Mouse (Mus musculus) MEL (cell line): ENCODE measurements at regions not wholly inside any gene's neighbourhood (a gene's known extent, or its start where the extent isn't known, plus 50 kb on each side); places are given as distances from the start of the nearest gene placed in this dataset.

Experiments
- DNase-seq: peaks from one replicate; pipeline ENCODE4 v3.0.0; 2011; ENCODE audit warnings: low read depth, low spot score
- H3K27ac ChIP-seq: 2 replicates; pipeline ENCODE4 v1.5.1; 2012; ENCODE audit warnings: low read depth, mild to moderate bottlenecking, control low read depth, low read length, moderate library complexity; ENCODE audit not compliant: control insufficient read depth
- H3K27me3 ChIP-seq, 2 experiments: fragments of 150-350 bp in 1 of 2; sonication (generic) in 1 of 2; 2 replicates each; pipeline ENCODE4 v1.6.1; 2012; ENCODE audit warnings: low read length in 2 of 2, mild to moderate bottlenecking in 2 of 2, improper control_type of control experiment in 1 of 2, moderate library complexity in 1 of 2; ENCODE audit not compliant: insufficient read depth in 2 of 2, control insufficient read depth in 1 of 2
- H3K36me3 ChIP-seq, 2 experiments: 2 replicates each; pipeline ENCODE4 v1.6.1; 2012 to 2014; ENCODE audit warnings: low read length in 2 of 2, improper control_type of control experiment in 1 of 2, inconsistent platforms in 1 of 2, mild to moderate bottlenecking in 1 of 2; ENCODE audit not compliant: insufficient read depth in 2 of 2, control insufficient read depth in 1 of 2
- H3K4me1 ChIP-seq, 2 experiments: fragments of 150-350 bp in 1 of 2; sonication (generic) in 1 of 2; 2 replicates each; pipeline ENCODE4 v1.6.1; 2012; ENCODE audit warnings: low read length in 2 of 2, improper control_type of control experiment in 1 of 2, mild to moderate bottlenecking in 1 of 2; ENCODE audit not compliant: insufficient read depth in 2 of 2, control insufficient read depth in 1 of 2
- H3K4me3 ChIP-seq, 2 experiments: fragments of 150-350 bp in 1 of 2; sonication (generic) in 1 of 2; 2 replicates each; pipeline ENCODE4 v1.5.1; 2012; ENCODE audit warnings: low read depth in 2 of 2, low read length in 2 of 2, mild to moderate bottlenecking in 2 of 2, moderate library complexity in 2 of 2, control low read depth in 1 of 2, improper control_type of control experiment in 1 of 2; ENCODE audit not compliant: control insufficient read depth in 1 of 2, insufficient read depth in 1 of 2
- H3K79me2 ChIP-seq: 2 replicates; pipeline ENCODE4 v1.6.1; 2012; ENCODE audit warnings: mild to moderate bottlenecking, low read length, moderate library complexity; ENCODE audit not compliant: control insufficient read depth, poor library complexity, insufficient read depth
- H3K9ac ChIP-seq: 2 replicates; pipeline ENCODE4 v1.6.1; 2012; ENCODE audit warnings: low read depth, mild to moderate bottlenecking, control low read depth, low read length, moderate library complexity; ENCODE audit not compliant: control insufficient read depth, poor library complexity, severe bottlenecking
- H3K9me3 ChIP-seq: fragments of 150-350 bp; sonication (generic); replicated peaks from 2 replicates; pipeline ENCODE4 v1.6.1; 2012; ENCODE audit warnings: mild to moderate bottlenecking, low read length, improper control_type of control experiment, moderate library complexity; ENCODE audit not compliant: insufficient read depth
- CHD1 ChIP-seq: IDR thresholded peaks from 2 replicates; pipeline ENCODE4 v1.6.1; 2012; ENCODE audit warnings: low read depth, mild to moderate bottlenecking, inconsistent platforms, low read length, improper control_type of control experiment
- EP300 ChIP-seq, 2 experiments: IDR thresholded peaks; 2 replicates each; pipeline ENCODE4 v1.6.1; 2011; ENCODE audit warnings: improper control_type of control experiment in 2 of 2, low read length in 2 of 2, low read depth in 1 of 2, mild to moderate bottlenecking in 1 of 2
- ETS1 ChIP-seq: IDR thresholded peaks from 2 replicates; pipeline ENCODE4 v1.6.1; 2012; ENCODE audit warnings: low read depth, mild to moderate bottlenecking, inconsistent platforms, low read length, improper control_type of control experiment, moderate library complexity
- HCFC1 ChIP-seq: IDR thresholded peaks from 2 replicates; pipeline ENCODE4 v1.6.1; 2012; ENCODE audit warnings: low read depth, mild to moderate bottlenecking, inconsistent platforms, low read length, improper control_type of control experiment, moderate library complexity
- JUND ChIP-seq: IDR thresholded peaks from 2 replicates; pipeline ENCODE4 v1.6.1; 2011; ENCODE audit warnings: low read depth, mild to moderate bottlenecking, improper control_type of control experiment, low read length
- MAZ ChIP-seq: IDR thresholded peaks from 2 replicates; pipeline ENCODE4 v1.6.1; 2012; ENCODE audit warnings: low read depth, mild to moderate bottlenecking, inconsistent platforms, low read length, improper control_type of control experiment
- NELFE ChIP-seq: IDR thresholded peaks from 2 replicates; pipeline ENCODE4 v1.6.1; 2011; ENCODE audit warnings: low read depth, low read length, improper control_type of control experiment
- POLR2AphosphoS2 ChIP-seq: IDR thresholded peaks from 2 replicates; pipeline ENCODE4 v1.6.1; 2011; ENCODE audit warnings: low read length, improper control_type of control experiment
- POLR2AphosphoS5 ChIP-seq: IDR thresholded peaks from 2 replicates; pipeline ENCODE4 v1.6.1; 2012; ENCODE audit warnings: low read depth, borderline replicate concordance, mild to moderate bottlenecking, inconsistent platforms, low read length, moderate library complexity, mixed read lengths
- RCOR1 ChIP-seq: IDR thresholded peaks from 2 replicates; pipeline ENCODE4 v1.6.1; 2012; ENCODE audit warnings: low read depth, mild to moderate bottlenecking, inconsistent platforms, low read length, improper control_type of control experiment
- UBTF ChIP-seq: IDR thresholded peaks from 2 replicates; pipeline ENCODE4 v1.6.1; 2012; ENCODE audit warnings: low read depth, mild to moderate bottlenecking, inconsistent platforms, low read length, improper control_type of control experiment, moderate library complexity, borderline replicate concordance; ENCODE audit not compliant: insufficient read depth
- ZC3H11A ChIP-seq: IDR thresholded peaks from 2 replicates; pipeline ENCODE4 v1.6.1; 2012; ENCODE audit warnings: low read depth, mild to moderate bottlenecking, inconsistent platforms, low read length, improper control_type of control experiment
- ZMIZ1 ChIP-seq: IDR thresholded peaks from 2 replicates; pipeline ENCODE4 v1.6.1; 2012; ENCODE audit warnings: low read depth, mild to moderate bottlenecking, inconsistent platforms, low read length, improper control_type of control experiment, moderate library complexity

- peaks cover 0 to 11% of the 10 kb centered on the region in 2 experiments; a peak in 2 of 4 replicates for H3K36me3 ChIP-seq
- H3K79me2 ChIP-seq = no peaks in the 10 kb centered on the region; the same call in 1 of the 2 replicates
- TF ChIP-seq NELFE = 0 out of 2 replicates have a peak, but pooled peaks have one; percentile 6
- no peak for TF ChIP-seq UBTF
- peak overlapping the region; percentile 73 to 78 for H3K4me3 ChIP-seq
- no peak for DNase-seq
- H3K27ac ChIP-seq = peak overlapping the region; percentile 89
- no peaks in the 10 kb centered on the region for H3K27me3 ChIP-seq
- peaks cover 5 to 15% of the 10 kb centered on the region in 2 experiments for H3K4me1 ChIP-seq
- H3K9me3 ChIP-seq = no peaks in the 10 kb centered on the region
- peak overlapping the region; percentile 83 for H3K9ac ChIP-seq
Measured at GRCm38 (mm10) chr7:111157754-111158325, 75.0 kb upstream of the Eif4g2 start.

- H3K9ac ChIP-seq = peak overlapping the region; percentile 83
- H3K79me2 ChIP-seq = no peaks in the 10 kb centered on the region; the same call in 1 of the 2 replicates
- no peaks in the 10 kb centered on the region for H3K27me3 ChIP-seq
- peaks cover 0 to 11% of the 10 kb centered on the region in 2 experiments; a peak in 2 of 4 replicates for H3K36me3 ChIP-seq
- H3K27ac ChIP-seq = peak overlapping the region; percentile 89
- H3K4me1 ChIP-seq = peaks cover 5 to 15% of the 10 kb centered on the region in 2 experiments
- TF ChIP-seq JUND (no peak), ETS1 (peak; percentile 55; the same call in 1 of the 2 replicates), ZC3H11A (no peak), UBTF (no peak), HCFC1 (0 out of 2 replicates have a peak, but pooled peaks have one; percentile 13), ZMIZ1 (no peak), EP300 (IDR thresholded peaks at IDR 0.05; ENCODE audit: low read depth in 1 of 2, low read length in 2 of 2) (peak in 1 of 2 experiments; percentile 17; a peak in 1 of 4 replicates), MAZ (peak; percentile 42; the same call in 1 of the 2 replicates), CHD1 (no peak), RCOR1 (0 out of 2 replicates have a peak, but pooled peaks have one; percentile 12), POLR2AphosphoS2 (no peak), POLR2AphosphoS5 (no peak)
- TF ChIP-seq, all 39 proteins: peak for 5
- DNase-seq = peak; percentile 80
- Histone ChIP-seq H3K9me3 (no peaks in the 10 kb centered on the region), H3K4me3 (peak overlapping the region; percentile 73 to 78)
Measured at GRCm38 (mm10) chr7:111157287-111157686, 74.5 kb upstream of the Eif4g2 start.
